ENCODE assay signal across 9 mouse cellular contexts in genomic region chr3:51739049-51739834, GRCm38 (mm10).
A peak's percentile ranks its signal among the peaks of the same experiment; 100 is the strongest.
DNase-seq lines count a peak whose midpoint lies in the region; ATAC-seq and TF ChIP-seq lines count a peak whose summit lies in the region.
"Had no signal": no experiment of that assay in that cellular context is flagged by ENCODE, and none has a peak within 500 bp of the region (broad histone marks: within the 10 kb centered on the region; RNA-seq: fewer than 3 reads in every experiment).

No protein-coding gene starts in this region.

- no peak for ATAC-seq in heart, embryonic 14.5 days (ENCODE audit: insufficient number of reproducible peaks, insufficient read depth, low FRiP score, low read depth)
- peak; percentile 80 for ATAC-seq in hindbrain, embryonic 13.5 days (ENCODE audit: low FRiP score)
- ATAC-seq in limb, embryonic 14.5 days (ENCODE audit: low FRiP score, low read depth): peak; percentile 79
- ATAC-seq in neural tube, embryonic 14.5 days (ENCODE audit: low read depth): peak; percentile 90

- peak overlapping the region; percentile 15; the same call in 1 of the 2 replicates for H3K4me2 ChIP-seq in heart, embryonic 14.5 days (ENCODE audit: low read length)
- peak overlapping the region; percentile 19; the same call in 1 of the 2 replicates for H3K4me2 ChIP-seq in hindbrain, embryonic 13.5 days
- H3K4me2 ChIP-seq in limb, embryonic 14.5 days (replicated peaks; ENCODE audit: low read depth, low read length, severe bottlenecking): no peak overlapping the region
- H3K4me2 ChIP-seq in neural tube, embryonic 14.5 days (ENCODE audit: low read depth, low read length): peak overlapping the region; percentile 19; the same call in 1 of the 2 replicates

- no peak overlapping the region for H3K4me3 ChIP-seq in heart, embryonic 14.5 days (ENCODE audit: control insufficient read depth in 1 of 2, insufficient read depth in 1 of 2, low read depth in 1 of 2, low read length in 2 of 2)
- no peak overlapping the region for H3K4me3 ChIP-seq in hindbrain, embryonic 13.5 days
- no peak overlapping the region for H3K4me3 ChIP-seq in limb, embryonic 14.5 days (replicated peaks; ENCODE audit: low read length)
- no peak overlapping the region for H3K4me3 ChIP-seq in neural tube, embryonic 14.5 days (ENCODE audit: low read depth, low read length)
- H3K4me3 ChIP-seq: myocyte had no signal

- H3K36me3 ChIP-seq in heart, embryonic 14.5 days (ENCODE audit: control insufficient read depth, insufficient read depth, low read length): no peaks in the 10 kb centered on the region
- no peaks in the 10 kb centered on the region for H3K36me3 ChIP-seq in hindbrain, embryonic 13.5 days
- H3K36me3 ChIP-seq in limb, embryonic 14.5 days (ENCODE audit: control insufficient read depth, insufficient read depth, low read length): no peaks in the 10 kb centered on the region
- H3K36me3 ChIP-seq in neural tube, embryonic 14.5 days (ENCODE audit: control insufficient read depth, insufficient read depth, low read length): no peaks in the 10 kb centered on the region

- no peaks in the 10 kb centered on the region for H3K9me3 ChIP-seq in heart, embryonic 14.5 days (ENCODE audit: control insufficient read depth, low read length)
- H3K9me3 ChIP-seq in hindbrain, embryonic 13.5 days: no peaks in the 10 kb centered on the region
- no peaks in the 10 kb centered on the region for H3K9me3 ChIP-seq in limb, embryonic 14.5 days (ENCODE audit: control insufficient read depth, low read length)
- no peaks in the 10 kb centered on the region for H3K9me3 ChIP-seq in neural tube, embryonic 14.5 days (ENCODE audit: control insufficient read depth, low read length)

- 12% methylated on average over 12 of the region's 12 CpGs for WGBS in heart, embryonic 14.5 days
- WGBS in hindbrain, embryonic 13.5 days: 4% methylated on average over 12 of the region's 12 CpGs
- 5% methylated on average over 12 of the region's 12 CpGs for WGBS in limb, embryonic 14.5 days
- 4% methylated on average over 12 of the region's 12 CpGs for WGBS in neural tube, embryonic 14.5 days

- H3K4me1 ChIP-seq in heart, embryonic 14.5 days (ENCODE audit: control insufficient read depth in 2 of 2, insufficient read depth in 2 of 2, low read length in 2 of 2): peaks cover 29 to 32% of the 10 kb centered on the region in 2 experiments
- peaks cover 38% of the 10 kb centered on the region for H3K4me1 ChIP-seq in hindbrain, embryonic 13.5 days (replicated peaks)
- peaks cover 19% of the 10 kb centered on the region for H3K4me1 ChIP-seq in limb, embryonic 14.5 days (ENCODE audit: control insufficient read depth, insufficient read depth, low read length)
- peaks cover 26% of the 10 kb centered on the region for H3K4me1 ChIP-seq in neural tube, embryonic 14.5 days (ENCODE audit: control insufficient read depth, insufficient read depth, low read length)

- H3K9ac ChIP-seq in heart, embryonic 14.5 days (ENCODE audit: low read length): peak overlapping the region; percentile 59
- peak overlapping the region; percentile 68 for H3K9ac ChIP-seq in hindbrain, embryonic 13.5 days
- H3K9ac ChIP-seq in limb, embryonic 14.5 days (ENCODE audit: low read depth, low read length, severe bottlenecking): no peak overlapping the region; the same call in 1 of the 2 replicates
- H3K9ac ChIP-seq in neural tube, embryonic 14.5 days (replicated peaks; ENCODE audit: low read depth, low read length): peak overlapping the region; percentile 39; the same call in 1 of the 2 replicates

- no peak for TF ChIP-seq POLR2A in limb, embryonic 14.5 days (IDR thresholded peaks at IDR 0.05; ENCODE audit: borderline replicate concordance, extremely low read depth, insufficient read depth, insufficient read length)

- no peaks in the 10 kb centered on the region for H3K27me3 ChIP-seq in heart, embryonic 14.5 days (ENCODE audit: control insufficient read depth, insufficient read depth, low read length)
- no peaks in the 10 kb centered on the region for H3K27me3 ChIP-seq in hindbrain, embryonic 13.5 days
- H3K27me3 ChIP-seq in limb, embryonic 14.5 days (ENCODE audit: control insufficient read depth, insufficient read depth, low read length): 0 out of 2 replicates have a peak, but pooled peaks cover 3% of the 10 kb centered on the region
- no peaks in the 10 kb centered on the region for H3K27me3 ChIP-seq in neural tube, embryonic 14.5 days (ENCODE audit: control insufficient read depth, insufficient read depth, low read length)

- intact Hi-C loops in heart, postnatal 14 days (cut with DNase I): loop anchor here (5.0 kb wide), 1 partner anchor 37 kb away; no protein-coding TSS in a partner anchor

- DNase-seq in heart, postnatal 14 days: no peak
- DNase-seq in embryo, embryonic 10.5 days (ENCODE audit: low spot score): peak; percentile 75
- DNase-seq in limb, embryonic 14.5 days (ENCODE audit: low spot score): peak; percentile 57
- DNase-seq in right cerebral cortex, postnatal 14 days: no peak
- DNase-seq in cerebellum, adult 11-12 months: no peak

- H3K27ac ChIP-seq in heart, embryonic 14.5 days (replicated peaks in 1 of 2; ENCODE audit: control insufficient read depth in 1 of 2, insufficient read depth in 1 of 2, low read depth in 2 of 2, low read length in 2 of 2): peak overlapping the region; percentile 15 to 54; a peak in 3 of 4 replicates
- peak overlapping the region; percentile 96 for H3K27ac ChIP-seq in hindbrain, embryonic 13.5 days
- H3K27ac ChIP-seq in limb, embryonic 14.5 days (replicated peaks; ENCODE audit: low read depth, low read length): no peak overlapping the region
- H3K27ac ChIP-seq in neural tube, embryonic 14.5 days (ENCODE audit: low read depth, low read length): peak overlapping the region; percentile 92

Comparison
In these comparisons a context has a peak if more than half of its experiments do, and no peak if none do; other contexts are left out.
1. DNase-seq: peak in embryo, embryonic 10.5 days (single experiment) and limb, embryonic 14.5 days (single experiment); none in heart, postnatal 14 days (0 of 2), right cerebral cortex, postnatal 14 days (single experiment) and cerebellum, adult 11-12 months (single experiment).